Mouse (Mus musculus) embryo, embryonic 11 days (tissue): ENCODE results near the gene Ms4a5.
"Not testable (repeated sequence)": the region's sequence is repeated elsewhere in the genome, so short reads cannot be mapped to it uniquely, and the experiment has no call there.

Experiments
- DNase-seq: peaks from one replicate; pipeline ENCODE4 v3.0.0-alpha.2; 2015

The Ms4a5 gene

DNA sequence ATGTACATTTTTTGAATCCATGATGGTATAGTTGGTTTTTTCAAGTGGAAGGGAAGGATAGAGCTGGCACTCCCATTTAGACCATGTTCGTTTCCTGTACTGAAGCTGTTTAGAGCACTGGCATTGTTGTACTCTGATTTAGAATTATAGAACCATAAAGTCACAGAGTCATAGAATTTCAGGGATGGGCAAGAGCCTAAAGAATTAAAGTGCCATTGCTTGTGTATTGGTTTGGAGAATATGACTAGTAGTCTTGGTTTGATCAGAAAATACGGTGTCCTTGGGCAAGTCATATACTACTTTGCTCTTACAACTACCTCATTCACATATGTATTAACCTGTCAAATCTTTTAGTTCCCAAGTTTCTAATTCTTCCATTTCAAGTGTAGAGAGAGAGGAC, at the start of gene Ms4a5:
Gene Ms4a5 (minus strand): TSS at position 101 of the 400 bp plus-strand sequence.
- DNase-seq, result no peak

DNA sequence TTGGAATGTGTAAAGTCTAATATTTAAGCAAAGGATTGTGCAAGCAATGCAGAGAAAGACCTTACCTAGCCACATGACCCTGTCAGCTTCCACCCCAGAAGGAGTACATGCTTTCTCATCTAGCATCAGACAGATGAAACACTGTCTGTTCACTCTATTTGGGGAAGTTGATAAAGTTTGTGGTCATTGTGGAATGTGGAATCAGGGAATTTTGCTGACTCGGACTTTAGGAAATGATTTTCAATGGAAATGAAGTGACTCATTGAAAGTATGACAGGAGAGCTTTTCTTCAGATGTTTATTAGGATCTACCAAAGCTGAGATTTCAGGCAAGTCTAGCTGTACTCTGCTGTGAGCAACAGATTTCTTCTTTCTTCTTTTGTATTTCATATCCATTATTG, 37.5 kb upstream of the Ms4a5 start:
- DNase-seq, result no peak

DNA sequence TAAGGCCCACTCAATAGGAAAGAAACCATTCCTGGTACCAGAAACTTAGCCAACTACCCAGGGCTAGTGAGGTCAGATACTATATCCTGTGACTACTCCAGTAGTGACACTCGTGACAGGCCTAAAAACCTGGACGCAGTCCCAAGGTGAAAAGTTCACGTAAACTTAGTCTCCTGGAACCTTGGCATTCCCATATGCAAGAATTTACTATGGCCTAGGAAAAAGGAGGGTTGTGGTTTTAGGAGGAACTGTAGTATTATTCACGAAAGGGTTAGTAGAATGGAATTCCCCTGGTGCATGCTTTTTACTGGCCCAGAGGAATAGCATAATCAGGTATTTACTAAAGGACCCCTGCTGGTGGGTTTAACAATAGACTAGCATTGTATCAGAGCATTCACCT, 33.1 kb upstream of the Ms4a5 start:
- no peak for DNase-seq

DNA sequence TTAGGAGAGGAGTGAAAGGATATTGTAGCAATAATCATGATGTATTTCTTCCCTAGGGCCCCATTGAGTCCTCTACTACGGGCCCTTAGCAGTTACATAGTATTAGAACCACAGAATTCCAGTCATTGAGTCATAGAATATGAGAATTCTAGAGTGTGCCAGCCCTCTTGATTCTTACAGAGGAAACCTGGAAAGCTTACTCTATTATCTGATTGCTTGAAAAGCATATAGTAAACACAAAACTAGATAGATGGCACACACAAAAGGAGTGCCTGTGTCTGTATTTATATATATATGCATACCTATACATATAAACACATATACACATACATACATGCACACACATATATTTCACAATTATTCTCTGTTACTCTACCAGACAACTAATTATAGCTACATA, 30.7 kb upstream of the Ms4a5 start, which contains the start of gene Ms4a14:
Gene Ms4a14 (minus strand): TSS at position 101 of the 400 bp plus-strand sequence.
- no peak for DNase-seq

DNA sequence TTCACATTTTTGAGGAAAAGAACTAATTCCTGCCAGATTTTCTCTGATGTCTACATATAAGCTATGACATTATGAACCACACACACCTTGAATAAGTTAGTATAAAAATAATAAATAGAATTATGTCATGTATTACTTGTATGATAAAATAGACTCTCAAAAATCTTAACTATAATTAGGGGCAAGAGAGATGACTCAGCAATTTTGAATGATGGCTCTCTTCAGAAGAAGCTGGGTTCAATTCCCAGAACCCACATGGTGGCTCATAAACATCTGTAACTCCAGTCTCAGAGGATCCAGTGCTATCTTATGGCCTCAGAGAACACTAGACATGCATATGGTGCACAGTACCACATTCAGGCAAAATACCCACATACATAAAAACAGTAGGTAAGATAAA, 25.2 kb upstream of the Ms4a5 start:
- no peak for DNase-seq

DNA sequence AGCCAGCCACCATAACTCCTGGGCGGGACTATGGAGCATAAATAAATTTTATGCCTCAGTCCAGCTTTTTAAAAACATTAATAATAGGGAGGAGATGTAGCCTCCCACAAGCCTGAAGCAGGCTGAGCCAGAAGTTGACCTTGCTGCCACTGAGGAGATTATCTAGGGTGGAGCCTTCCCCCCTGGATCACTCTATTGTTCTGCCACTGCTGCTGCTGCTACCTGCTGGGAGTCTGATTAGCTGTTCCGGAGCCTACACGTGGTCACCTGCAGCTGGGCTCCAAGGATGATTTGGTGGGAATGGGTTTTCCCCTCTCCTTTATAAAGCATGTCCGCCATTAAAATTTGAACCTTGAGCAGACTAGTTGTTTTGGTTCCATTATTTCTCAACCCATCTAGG, 15.9 kb upstream of the Ms4a5 start:
- not testable (repeated sequence) for DNase-seq

DNA sequence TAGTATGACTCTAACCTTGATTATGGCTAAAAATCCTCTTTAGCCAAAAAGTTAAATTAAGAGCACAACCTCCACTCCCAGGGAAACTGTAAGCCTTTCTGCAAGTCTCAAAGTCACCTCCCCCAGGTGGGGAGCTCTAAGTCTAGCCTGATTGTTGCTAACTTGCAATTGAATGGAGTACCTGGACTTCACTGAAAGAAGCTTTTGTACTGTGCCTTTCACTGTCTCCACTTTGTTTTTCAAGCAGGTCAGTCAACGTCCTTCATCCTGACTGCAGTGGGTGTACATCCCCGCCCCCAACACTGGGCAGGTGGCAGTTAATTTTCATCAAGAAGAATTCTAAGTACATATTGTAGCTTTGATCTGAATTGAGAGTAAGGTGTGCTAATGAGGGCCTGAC, 15.3 kb upstream of the Ms4a5 start:
- DNase-seq, result no peak

DNA sequence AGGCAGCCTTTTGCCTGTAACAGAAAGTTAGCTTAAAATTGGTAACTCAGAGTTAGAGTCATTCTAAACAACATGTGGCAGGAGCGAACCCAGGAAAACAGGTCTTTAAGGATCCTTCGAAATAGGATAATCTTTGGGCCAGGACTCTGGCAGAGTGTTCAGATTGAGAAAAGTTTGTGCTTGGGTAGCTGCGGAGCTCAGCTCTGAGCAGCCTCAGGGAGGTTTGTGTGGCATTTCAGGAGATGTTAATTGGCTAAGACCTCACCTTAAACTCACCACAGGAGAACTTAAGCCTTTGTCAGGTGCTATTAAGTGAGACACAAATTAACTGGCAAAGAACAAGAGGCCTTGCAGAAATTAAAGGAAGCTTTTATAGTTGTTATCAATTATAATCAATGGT, 9.9 kb upstream of the Ms4a5 start:
- peak; percentile 4 for DNase-seq

DNA sequence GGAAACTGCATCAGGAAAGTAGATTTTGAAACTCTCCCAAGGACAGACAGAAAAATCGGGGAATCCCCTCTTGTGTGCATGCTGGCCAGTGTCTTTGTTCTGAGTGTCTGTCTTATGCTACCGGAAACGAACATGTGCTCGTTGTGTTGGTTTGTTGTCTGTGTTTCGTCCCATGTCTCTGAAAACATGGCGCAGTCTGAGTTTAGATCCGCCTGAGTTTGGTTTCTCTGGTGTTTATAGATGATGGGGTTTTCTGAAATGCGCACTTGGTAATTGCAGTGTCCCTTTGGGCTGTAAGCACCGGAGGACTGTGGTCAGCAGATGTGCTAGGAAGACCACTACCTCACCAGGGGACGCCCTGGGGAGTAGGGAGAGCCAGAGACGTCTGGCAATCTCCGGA, 9.3 kb upstream of the Ms4a5 start:
- DNase-seq, result peak; percentile 42

DNA sequence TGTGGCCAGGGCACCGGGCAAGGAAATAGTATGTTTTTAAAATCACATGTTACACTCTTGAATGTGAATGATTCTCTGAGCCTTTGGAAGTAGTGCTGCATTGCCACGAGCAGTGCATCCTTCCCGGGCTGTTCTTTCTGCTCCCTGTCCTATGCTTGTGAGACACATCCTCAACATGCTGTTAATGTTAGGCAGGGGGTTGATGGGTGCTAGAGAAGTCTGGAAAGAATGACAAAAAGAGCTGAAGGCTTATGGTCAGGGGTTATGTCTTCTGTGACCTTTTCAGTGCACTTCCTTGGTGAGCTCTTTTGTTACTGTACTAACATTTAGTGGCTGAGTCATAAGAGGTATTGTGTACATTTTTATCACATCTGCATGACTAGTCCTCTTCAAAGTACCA, 3.5 kb downstream of the Ms4a5 start:
- no peak for DNase-seq

DNA sequence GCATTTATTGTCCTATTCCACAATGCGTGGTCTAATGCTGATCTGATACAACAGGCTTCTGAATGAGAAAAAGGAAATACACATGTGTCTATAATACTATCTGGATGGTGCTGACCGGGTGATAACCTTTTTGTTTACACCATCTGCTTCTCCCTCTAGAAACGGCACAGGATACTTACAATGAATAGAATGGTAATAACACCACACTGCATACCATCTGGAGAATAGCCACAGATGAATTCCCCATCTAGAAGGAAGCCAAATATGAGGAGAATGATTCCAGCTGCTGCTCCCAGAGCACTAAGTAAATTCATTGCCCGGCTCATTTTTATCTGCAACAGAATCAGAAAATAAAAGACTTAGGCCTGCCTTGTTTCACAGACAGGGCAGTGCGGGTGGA, 7.2 kb downstream of the Ms4a5 start:
- no peak for DNase-seq

DNA sequence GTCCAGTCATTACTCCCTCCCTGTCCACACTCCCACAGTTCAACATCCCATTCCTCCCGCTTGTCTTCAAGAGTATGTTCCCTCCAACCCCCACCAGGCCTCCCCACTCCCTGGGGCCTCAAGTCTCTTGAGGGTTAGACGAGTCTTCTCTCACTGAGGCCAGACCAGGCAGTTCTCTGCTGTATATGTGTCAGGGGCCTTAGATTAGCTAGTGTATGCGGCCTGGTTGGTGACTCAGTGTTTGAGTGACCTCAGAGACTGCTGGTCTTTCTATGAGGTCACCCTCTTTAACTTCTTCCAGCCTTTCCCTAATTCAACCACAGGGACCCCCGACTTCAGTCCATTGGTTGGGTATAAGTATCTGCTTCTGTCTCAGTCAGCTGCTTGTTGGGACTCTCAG, 16.7 kb downstream of the Ms4a5 start:
- DNase-seq, result no peak

DNA sequence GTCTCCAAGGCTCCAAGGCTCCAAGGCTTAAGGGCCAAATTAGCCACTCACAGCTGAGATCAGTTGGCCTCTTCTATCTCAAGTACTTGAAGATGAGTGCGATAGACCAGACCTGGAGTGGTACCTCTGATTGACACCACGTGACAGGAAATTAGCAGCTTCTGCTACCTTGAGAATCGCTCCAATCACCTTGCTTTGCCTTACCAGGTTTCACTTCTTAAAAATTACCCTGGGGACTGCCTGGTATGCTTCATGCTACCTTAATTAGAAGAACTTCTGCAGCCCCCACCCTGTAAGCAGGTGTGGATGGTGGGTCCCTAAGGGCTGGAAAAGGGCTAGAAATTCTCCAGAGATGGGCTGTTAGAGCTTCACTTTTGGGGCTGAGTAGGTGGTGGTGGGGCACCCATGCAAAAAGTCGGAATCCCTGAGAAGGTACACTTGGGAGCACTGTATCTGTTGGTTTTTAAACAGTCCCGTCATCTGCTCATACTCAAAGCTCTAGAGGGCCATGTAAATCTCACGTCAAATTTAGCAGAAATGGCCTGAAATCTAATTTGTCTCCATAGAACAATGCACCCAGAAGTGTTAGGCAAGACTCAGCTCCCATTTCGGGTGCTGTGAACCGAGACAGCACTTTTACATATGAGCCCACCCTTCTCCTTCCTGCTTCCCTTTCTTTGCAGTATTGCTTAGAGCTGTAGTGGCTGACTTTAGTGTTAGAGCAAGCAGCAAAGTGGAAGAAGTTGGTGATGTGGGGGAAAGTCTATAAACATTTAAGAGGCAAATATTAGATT, 17.4 kb downstream of the Ms4a5 start, which contains the start of gene Ms4a1:
Gene Ms4a1 (minus strand): TSS at position 190 of the 794 bp plus-strand sequence.
- DNase-seq, result no peak

DNA sequence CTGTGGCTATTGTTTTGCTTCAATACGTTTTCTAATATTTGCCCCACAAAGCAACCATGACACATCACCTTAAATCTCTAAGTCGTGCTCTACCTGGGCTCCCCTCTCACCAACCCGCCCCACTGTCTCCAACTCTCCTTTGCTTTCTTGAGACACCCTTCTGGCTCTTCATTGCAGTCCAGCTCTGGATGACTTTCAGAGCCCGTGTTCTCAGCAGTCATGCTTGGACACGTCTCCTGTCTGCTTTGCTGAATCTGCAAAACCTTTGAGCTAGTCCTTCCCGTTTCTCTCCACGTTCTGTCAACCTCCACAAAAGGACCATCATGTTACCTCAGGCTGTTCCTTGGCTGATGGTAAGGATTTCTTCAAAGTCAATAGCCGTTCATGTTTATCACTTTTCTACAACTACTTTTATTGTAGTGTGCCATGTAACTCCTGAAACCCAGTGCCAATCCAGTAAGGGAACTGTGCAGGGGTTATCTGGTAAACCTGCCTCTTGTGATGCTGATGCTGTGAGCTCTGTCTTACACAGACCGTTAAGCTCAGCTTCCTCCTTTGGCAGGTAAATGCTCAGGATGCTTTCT, 19.0 kb downstream of the Ms4a5 start:
- no peak for DNase-seq

DNA sequence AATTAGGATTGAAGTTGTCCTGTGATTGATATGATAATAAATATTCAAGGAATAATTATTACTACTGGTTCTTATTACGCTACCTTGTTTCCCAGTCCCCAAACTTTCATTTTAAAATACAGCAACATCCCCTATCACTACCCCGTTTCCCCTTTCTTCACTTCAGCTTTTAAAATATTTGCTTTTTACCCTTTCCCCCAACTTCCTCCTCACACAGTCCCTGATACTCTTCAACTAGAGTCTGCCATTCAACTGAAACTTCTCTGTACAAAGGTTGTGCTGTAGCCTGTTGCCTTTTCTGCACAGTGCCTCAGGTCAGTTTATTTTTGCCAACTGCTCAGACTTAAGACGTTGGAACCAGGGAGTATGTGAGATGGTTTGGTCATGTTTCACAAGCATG, 20.1 kb downstream of the Ms4a5 start:
- DNase-seq, result no peak

DNA sequence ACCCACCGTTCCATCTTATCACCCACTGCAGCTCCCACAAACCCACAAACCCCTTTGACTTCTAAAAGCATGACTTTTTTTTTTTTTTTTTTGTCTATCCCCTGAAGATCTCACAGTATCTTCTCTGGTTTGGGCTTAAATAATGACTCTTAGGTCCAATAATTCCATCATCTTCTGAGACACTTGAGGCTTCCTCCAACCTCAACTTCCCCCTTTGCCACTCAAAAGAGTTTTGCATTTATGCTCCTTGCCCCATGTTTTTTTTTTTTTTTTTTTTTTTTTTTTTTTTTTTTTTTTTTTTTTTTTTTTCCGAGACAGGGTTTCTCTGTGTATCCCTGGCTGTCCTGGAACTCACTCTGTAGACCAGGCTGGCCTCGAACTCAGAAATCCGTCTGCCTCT, 20.7 kb downstream of the Ms4a5 start:
- DNase-seq, result not testable (repeated sequence)

DNA sequence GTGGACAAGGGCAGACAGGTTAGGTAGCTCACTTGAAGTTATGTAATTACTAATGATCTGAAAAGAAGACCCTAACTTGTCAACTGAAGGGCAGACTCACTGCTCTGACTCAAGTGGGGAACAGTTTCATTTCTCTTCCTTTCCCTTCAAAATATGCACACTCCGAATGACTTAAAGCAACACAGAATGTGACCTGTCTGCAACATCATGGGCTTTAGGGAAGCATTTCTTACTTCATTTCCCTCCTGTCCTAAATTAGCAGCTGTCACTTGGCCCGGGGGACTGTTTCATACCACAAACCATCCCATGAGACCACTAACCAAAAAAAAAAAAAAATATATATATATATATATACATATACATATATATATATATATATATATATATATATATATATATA, 22.2 kb downstream of the Ms4a5 start:
- no peak for DNase-seq

DNA sequence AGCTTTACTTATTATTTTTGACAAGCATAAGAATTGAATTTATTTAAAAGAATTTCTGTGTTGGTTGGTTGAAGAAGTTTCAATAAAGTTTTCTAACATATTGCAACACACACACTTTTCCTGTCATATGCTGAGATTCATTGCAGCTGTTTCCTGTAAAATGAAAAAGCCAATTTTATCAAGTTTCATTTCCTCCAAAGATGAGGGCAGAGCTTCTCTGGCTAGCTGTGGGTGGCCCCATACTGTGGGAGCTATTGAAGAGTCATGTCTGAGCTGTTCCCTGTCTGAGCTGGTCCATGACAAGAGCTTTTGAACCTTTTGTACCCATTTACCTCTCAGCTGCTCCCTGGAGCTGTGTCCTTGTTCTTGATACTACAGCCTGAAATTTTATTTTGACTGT, 39.4 kb downstream of the Ms4a5 start:
- DNase-seq, result no peak

DNA sequence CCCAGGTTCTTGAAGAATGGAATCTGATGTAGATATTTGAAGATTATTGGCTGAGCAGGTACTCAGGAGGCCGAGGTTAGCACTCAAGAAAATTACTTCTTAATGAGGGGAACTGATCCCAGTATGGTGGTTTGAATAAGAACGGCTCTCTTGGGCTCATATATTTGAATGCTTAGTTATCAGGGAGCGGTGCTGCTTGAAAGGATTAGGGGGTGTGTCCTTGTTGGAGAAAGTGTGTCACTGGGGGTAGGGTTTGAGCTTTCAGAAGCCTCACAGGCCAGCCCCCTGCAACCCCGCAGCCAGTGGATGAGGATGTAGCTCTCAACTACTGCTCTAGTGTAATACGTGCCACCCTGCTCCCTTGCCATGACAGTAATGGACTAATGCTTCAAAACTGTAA, 41.1 kb downstream of the Ms4a5 start:
- DNase-seq, result no peak

DNA sequence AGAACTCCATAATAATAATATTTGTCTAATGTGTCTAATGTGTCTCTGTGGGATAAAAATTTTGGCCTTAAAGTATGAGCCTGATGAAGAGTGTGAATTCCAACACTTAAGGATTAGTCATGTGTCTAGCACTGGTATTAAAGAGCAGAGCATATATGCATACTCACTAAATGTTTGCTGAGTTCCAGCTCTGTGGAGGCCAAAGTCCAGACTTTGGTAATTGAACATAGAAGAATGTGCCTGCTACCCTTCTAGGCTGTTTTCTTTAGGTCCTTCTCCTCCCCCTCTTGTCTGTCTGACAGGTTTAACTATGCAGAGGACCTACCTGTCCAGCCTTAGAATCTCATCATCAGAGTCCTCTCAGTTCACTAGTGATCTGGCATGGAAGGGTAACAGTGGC, 47.9 kb downstream of the Ms4a5 start:
- no peak for DNase-seq

DNA sequence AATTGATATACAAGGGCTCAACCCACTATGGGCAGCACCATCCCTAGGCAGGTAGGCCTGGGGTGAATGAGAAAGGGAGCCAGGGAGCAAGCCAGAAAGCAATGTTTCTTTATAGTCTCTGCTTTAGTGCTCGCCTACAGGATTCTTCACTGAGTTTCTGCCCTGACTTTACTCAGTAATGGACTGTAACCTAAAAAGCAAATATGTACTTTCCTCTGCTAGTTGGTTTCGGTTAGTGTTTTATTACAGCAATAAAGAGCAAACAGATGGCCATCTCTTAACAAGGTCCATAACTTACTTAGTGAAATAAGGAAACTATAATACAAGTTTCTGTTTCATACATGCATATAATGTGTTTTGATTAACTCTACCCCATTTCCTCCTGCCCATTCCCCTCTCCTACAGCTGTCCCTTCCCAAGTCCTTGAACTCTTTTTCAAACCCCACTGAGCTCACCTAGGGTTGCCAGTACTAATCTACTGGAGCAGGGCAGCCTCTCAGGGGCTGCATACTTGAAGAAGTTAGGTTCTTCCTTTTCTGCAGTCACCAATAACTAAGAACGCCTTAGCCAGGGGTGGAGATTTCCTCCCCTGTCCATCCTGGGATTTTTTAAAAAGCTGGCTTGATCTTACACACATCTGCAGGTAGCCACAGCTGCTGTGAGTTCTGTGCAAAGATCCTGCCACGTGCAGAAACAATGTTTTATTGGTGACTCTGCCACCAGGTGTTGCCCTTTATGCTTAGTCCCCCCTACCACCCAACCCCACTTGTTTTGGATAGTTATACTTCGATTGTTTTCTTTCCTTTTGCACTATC, 48.5 kb downstream of the Ms4a5 start:
- no peak for DNase-seq

DNA sequence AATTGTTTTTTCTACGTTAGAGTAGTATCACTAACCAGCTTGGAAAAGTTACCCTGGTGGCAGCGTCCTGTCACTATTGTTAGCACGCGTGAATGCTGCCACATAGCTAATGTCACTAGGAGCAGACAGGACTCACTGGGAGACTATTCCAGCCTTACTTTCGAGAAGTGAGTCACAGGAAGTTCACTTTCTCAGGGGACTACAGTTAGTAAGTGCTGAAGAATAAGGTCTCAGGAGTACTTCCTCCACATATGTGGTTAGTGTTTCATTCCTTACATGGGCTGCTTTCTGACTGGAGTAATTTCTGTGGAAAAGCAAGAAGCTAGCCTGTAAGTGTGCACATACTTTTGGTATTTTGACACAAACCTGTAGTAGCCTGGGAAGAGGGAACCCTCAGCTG, 49.4 kb downstream of the Ms4a5 start:
- DNase-seq, result no peak

DNA sequence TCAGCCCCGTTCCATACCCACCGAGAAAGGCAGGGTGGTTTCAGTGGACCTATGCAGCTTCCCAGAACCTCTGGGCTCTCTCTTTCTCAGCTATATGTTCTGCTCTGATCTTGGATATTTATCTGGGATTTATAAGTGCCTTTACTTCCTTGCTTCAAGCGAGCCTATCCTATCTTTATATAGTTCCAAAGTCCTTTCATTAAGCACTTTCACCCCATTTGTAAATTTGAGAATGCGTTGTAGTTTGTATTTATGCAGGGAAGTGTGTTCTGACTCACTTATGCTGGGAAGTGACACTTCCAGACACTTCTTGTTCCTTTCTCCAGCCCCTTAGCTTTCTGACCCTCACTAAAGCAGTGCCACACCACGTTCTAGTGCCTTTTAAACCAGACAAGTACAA, 51.3 kb downstream of the Ms4a5 start, which contains the start of gene Ms4a12:
Gene Ms4a12 (minus strand): TSS at position 101 of the 400 bp plus-strand sequence.
- DNase-seq, result no peak
